Mouse (Mus musculus) right cerebral cortex, adult 18-20 months (tissue): Measurements from ENCODE around the gene Ctf1.

Experiments used
- DNase-seq: peaks from one replicate; pipeline ENCODE4 v3.0.0; 2022; ENCODE audit warnings: mixed read lengths

Gene Ctf1

GRCm38 (mm10) chr7:127712461-127713385 is at the start of gene Ctf1:
Gene Ctf1, plus strand, starts transcription at chr7:127712736.
- DNase-seq = peak; percentile 82

GRCm38 (mm10) chr7:127662926-127663325 is 49.6 kb upstream of the Ctf1 start:
- no peak for DNase-seq

GRCm38 (mm10) chr7:127666066-127666654 is 46.4 kb upstream of the Ctf1 start:
- DNase-seq = no peak

GRCm38 (mm10) chr7:127666679-127667078 is 45.9 kb upstream of the Ctf1 start:
- DNase-seq = no peak

GRCm38 (mm10) chr7:127667171-127667570 is 45.4 kb upstream of the Ctf1 start:
- no peak for DNase-seq

- no peak for DNase-seq
Observed at GRCm38 (mm10) chr7:127671880-127672774, 40.4 kb upstream of the Ctf1 start.

GRCm38 (mm10) chr7:127672776-127673175 is 39.8 kb upstream of the Ctf1 start:
- no peak for DNase-seq

- DNase-seq = peak; percentile 87
Observed at GRCm38 (mm10) chr7:127674977-127675376, 37.6 kb upstream of the Ctf1 start.

- DNase-seq = no peak
Observed at GRCm38 (mm10) chr7:127675391-127675811, 37.1 kb upstream of the Ctf1 start.

- no peak for DNase-seq
Observed at GRCm38 (mm10) chr7:127677077-127677476, 35.5 kb upstream of the Ctf1 start.

- DNase-seq = no peak
Observed at GRCm38 (mm10) chr7:127677609-127678008, 34.9 kb upstream of the Ctf1 start.

- DNase-seq = no peak
Observed at GRCm38 (mm10) chr7:127678811-127679210, 33.7 kb upstream of the Ctf1 start.

- no peak for DNase-seq
Observed at GRCm38 (mm10) chr7:127680541-127680940, 32.0 kb upstream of the Ctf1 start.

GRCm38 (mm10) chr7:127681888-127682553 is 30.5 kb upstream of the Ctf1 start:
- no peak for DNase-seq

- no peak for DNase-seq
Observed at GRCm38 (mm10) chr7:127685304-127686018, 27.1 kb upstream of the Ctf1 start.

- DNase-seq = no peak
Observed at GRCm38 (mm10) chr7:127686740-127687449, 25.6 kb upstream of the Ctf1 start.

- no peak for DNase-seq
Observed at GRCm38 (mm10) chr7:127688935-127689334, 23.6 kb upstream of the Ctf1 start.

GRCm38 (mm10) chr7:127689626-127690280 is 22.8 kb upstream of the Ctf1 start:
- no peak for DNase-seq

GRCm38 (mm10) chr7:127691221-127691989 is 21.1 kb upstream of the Ctf1 start:
- peak; percentile 60 for DNase-seq

GRCm38 (mm10) chr7:127693290-127693689 is 19.2 kb upstream of the Ctf1 start:
- DNase-seq = no peak
